Mouse (Mus musculus) B cell, adult 2 months (primary cell): ENCODE data around the gene Tbl2.

Experiments
- DNase-seq, 2 experiments: peaks; one replicate each; pipeline ENCODE4 v3.0.0; 2022

Gene Tbl2

GRCm38 (mm10) chr5:135149053-135149819 lies at the start of gene Tbl2:
TSS of gene Tbl2 (plus strand) at chr5:135149657.
- DNase-seq: peak; percentile 99

GRCm38 (mm10) chr5:135100981-135101380 lies 48.5 kb upstream of the Tbl2 start:
- no peak for DNase-seq

DNA sequence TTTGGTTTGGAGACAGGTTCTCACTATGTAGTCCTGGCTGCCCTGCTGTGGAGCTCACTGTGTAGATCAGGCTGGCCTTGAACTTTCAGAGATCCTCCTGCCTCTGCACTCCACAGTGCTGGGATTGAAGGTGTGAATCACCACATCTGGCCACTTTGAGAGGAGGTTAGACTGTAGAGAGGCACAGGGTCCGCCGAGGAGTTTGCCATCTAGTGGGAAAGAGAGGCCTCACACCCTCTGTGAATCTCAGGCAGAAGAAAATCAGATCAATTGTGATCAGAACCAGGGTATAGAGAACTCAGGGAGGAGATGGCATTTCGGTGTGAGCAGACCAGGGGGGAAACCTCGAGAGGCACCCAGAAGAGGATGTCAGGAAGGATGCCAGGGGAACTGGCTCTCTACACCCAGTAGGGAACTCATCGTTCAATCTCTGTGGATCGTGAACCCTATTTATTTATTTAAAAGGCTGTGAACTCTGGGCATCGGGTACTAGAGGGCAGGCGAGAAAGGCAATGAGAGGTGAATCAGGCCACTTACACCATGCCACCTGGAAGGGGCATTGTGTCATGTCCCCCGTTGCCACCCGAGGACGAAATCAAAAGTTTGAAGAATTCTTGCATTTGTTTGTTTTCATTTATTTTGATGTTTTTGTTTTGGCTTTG lies 45.3 kb upstream of the Tbl2 start:
- peak; percentile 43 to 52 for DNase-seq

DNA sequence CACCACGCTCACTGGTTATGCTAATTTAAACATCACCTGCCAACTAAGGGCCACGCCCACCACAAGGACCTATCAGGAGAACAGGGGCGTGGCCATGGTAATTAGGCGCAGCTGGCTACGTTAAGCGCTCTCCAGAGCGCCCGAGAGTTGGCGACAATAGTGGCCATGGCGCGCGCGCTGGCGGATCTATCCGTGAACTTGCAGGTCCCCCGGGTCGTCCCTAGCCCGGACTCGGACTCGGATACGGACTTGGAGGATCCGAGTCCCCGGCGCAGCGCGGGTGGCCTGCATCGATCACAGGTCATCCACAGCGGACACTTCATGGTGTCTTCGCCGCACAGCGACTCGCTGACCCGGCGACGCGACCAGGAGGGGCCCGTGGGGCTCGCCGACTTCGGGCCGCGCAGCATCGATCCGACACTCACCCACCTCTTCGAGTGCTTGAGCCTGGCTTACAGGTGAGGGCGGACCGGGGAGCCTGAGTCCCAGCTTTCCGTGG lies 42.6 kb upstream of the Tbl2 start:
- DNase-seq: peak; percentile 75 to 78

GRCm38 (mm10) chr5:135107521-135108501 lies 41.6 kb upstream of the Tbl2 start:
- peak; percentile 53 to 59 for DNase-seq

GRCm38 (mm10) chr5:135109017-135109416 lies 40.4 kb upstream of the Tbl2 start:
- DNase-seq: no peak

- DNase-seq: no peak
These were observed 40.0 kb upstream of the Tbl2 start for GRCm38 (mm10) chr5:135109426-135109825.

DNA sequence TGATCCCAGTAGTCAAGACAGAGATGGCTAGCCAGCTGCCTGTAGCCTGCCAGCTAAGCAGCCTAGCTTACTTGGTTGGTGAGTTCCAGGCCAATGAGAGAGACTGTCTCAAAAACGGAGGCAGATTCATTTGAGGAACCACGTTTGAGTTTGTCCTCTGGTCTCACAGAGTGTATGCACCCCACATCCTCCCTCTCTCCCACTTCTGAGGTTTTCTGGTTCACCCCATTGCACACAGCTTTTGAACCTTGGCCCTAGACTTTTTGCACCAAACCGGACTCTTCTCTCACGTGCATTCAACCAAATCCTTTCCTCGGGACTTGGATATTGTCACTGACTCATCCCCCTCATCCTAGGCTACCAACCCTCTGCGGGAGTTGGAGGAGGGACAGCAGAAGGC lies 39.5 kb upstream of the Tbl2 start:
- DNase-seq: peak in 1 of 2 experiments; percentile 16

GRCm38 (mm10) chr5:135113782-135114181 lies 35.7 kb upstream of the Tbl2 start:
- no peak for DNase-seq

DNA sequence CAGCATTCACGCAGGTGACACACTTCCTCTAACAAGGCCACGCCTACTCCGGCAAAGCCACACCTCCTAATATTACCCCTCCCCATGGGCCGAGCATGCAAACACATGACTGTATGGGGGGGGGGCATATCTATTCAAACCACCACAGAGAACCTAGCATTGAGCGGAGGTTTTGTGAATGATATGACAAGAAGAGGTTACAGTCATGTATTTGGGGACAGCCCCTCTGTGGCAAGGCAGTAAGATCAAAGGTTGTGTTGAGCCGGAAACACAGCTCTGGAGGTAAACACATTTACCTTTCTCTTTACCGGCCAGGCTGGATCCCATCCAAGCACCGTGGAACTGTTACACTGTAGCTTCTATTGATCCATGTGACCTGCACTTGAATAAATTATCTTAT lies 34.2 kb upstream of the Tbl2 start:
- no peak for DNase-seq

GRCm38 (mm10) chr5:135118589-135119081 lies 30.8 kb upstream of the Tbl2 start:
- DNase-seq: peak; percentile 74 to 77

DNA sequence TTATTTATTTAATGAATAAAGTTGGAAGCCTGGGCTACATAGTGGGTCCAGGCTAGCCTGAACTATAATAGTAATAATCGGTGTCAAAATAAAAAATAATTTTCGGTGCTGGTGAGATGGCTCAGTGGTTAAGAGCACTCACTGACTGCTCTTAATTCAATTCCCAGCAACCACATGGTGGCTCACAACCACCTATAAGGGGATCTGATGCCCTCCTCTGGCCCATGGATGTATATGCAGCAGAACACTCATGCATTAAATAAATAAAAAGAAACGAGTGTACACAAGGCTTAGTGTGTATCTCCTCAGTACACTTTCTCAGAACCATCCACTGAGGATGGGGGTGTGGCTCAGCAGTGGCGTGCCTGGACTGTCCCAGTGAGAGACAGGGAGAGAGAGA lies 28.7 kb upstream of the Tbl2 start:
- no peak for DNase-seq

DNA sequence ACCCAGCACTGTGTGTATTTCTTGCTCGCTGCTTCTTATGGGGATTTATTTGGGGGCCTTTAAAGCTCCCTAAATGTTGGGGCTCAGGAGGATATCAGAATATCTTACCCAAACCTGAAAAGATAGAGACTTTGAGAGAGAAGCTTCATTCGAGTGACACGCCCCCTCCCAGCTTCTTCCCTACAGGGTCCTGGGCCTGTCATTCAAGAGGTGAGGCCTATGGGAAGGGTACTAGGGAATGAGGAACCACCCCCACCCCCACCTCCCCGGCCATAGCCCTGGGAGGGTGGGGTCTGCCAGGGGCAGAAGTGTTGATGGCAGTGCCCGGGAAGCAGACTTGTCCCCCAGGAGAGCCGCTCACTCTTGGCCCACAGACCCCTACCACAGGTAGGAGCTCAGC lies 23.3 kb upstream of the Tbl2 start:
- no peak for DNase-seq

DNA sequence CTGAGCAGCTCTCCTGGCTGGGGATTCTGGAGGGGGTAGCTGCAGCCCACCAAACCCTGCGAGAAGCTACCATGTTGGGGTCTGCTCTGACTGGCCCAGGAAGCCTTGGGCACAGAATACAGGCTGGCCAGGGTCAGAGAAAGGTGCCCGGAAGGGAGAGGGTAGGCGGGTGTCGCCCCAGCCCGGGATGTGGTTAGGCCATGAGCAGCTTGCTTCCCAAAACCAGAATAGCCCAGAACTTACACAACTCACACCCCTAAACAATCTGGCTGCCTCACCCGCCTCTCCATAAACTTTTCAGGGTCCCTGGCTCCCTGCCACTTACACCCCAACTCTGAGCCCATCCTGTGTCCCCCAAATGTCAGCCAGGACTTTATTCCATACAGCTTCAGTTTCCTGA lies 21.8 kb upstream of the Tbl2 start:
- no peak for DNase-seq

DNA sequence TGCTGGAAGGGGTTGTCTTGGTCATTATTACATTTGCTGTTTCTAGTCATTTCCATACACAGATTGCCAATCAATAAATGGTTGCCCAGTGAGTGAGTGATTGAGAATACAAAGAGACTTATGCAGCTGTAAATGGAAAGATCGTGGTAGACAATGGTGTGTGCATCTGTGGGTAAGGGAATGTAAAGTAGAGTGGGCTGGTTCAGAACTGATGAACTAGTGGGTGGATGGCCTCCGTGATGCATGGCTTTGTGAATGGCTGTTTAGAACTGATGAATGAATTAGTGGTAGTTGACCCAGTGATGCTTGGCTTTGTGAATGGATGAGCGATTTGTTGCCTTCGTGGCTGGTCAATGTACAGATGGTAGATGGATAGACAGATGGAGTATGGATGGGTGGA lies 19.7 kb upstream of the Tbl2 start:
- no peak for DNase-seq

GRCm38 (mm10) chr5:135133736-135134405 lies 15.6 kb upstream of the Tbl2 start:
- DNase-seq: peak; percentile 76 to 80

DNA sequence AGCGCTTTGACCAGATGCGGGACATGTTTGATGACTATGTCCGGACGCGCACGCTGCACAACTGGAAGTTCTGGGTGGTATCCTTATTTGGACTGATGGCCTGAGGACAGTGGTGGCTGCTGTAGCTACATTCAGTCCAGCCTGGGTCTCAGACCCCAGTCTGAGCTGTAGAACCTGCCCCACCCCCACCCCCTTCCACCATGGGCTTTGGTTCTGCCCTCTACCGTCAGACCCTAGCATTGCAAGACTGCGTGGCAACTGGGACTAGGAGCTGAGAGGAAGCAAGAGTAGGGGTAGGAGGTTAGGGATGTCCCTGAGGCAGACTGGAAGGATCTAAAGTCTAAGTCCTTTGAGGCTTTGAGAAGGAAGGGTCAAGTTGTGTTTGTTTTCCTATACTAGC lies 14.9 kb upstream of the Tbl2 start:
- DNase-seq: peak; percentile 70

DNA sequence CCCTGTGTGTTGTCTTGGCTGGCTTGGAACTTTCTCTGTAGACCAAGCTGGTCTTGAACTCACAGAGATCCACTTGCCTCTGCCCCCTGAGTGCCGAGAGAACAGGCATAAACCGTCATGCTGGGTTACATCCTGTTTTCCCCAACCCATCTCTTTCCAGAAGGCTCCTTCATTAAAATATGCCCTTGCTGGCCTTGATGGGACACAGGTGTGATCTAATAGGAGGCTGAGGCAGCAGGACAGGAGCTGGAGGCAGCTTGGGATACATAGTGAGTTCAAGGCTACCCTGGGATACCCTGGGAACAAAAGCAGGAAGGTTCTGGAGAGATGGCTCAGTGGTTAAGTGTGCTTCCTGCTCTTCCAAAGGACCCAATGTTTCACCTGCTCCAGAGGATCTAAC lies 9.6 kb upstream of the Tbl2 start:
- DNase-seq: no peak

DNA sequence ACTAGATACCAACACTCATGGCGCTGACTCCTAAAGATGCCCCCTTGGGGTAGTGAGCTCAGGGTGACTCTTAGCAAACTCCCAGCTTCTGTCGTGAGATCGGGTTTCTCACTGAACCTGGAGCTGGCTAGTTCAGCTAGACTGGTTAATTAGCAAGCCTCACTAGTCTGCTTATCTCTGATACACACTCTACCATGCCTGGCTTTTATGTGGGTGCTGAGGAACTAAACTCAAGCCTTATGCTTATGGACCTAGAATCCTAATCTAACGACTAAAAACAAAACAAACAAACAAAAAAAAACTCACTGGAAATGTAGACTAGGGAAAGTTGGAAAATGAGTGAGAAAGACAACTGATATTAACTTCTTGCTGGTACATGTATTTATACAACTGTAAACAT lies 5.0 kb upstream of the Tbl2 start:
- DNase-seq: no peak

DNA sequence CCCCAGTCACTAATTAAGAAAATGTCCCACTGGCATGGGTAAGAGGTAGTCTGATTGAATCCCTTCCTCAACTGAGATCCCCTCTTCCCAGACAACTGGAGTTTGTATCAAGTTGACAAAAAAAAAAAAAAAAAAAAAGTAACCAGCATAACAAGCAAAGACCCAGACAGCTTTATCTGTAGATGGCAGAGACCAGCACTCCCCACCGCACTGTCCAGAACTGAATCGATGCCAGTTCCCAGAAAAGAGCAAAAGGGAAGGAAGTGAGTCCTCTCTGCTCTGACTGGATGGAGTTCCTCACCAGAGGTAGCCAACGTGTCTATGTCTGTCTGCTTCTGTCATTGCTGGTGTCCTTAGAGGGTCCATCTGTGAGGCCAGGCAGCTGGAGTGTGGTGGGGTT lies 3.9 kb upstream of the Tbl2 start:
- no peak for DNase-seq

- DNase-seq: no peak
These were observed 3.5 kb upstream of the Tbl2 start for GRCm38 (mm10) chr5:135145955-135146354.

DNA sequence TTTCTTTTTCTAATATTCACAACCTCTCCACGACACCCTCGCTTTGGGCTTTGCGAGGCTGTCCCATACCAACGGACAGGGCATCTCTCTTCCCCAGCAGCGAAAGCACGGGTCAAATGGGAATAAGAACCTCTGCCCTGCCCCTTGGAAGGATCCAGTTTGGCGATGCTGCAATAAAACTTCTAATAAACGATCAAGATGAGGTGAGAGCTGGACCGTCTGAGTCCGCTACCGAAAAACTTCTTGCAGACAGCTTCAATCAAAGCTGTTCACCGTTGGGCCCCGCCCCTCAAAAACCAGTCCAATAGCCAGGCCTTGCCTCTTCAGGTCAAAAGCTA lies 773 bp upstream of the Tbl2 start:
- DNase-seq: no peak

DNA sequence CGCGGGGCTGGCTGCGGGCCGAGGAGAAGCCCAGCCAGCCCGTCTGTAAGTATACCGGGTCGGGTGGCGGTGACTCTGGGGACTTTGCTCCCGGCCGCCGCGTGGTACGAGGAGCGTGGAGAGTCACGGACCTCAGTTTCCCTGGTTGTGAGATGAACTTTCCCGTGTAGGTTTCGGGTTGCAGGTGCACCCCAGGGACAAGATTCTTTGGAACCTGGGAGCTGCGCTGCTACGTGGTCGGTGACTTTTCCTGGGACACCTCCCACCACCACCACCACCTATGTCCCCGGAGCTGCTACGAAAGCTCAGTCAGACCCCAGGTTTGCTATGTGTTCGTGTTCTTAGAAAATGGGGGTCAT lies 342 bp downstream of the Tbl2 start:
- DNase-seq: no peak
